Mouse (Mus musculus) layer of hippocampus, postnatal 25 days (tissue): Measurements from ENCODE around the gene Samd13. TPM values are rescaled to one million over a fixed set of nuclear protein-coding genes. Genes with fewer than 3 reads are reported as not detected.

ENCODE experiments used
- DNase-seq, 2 experiments: peaks; one replicate each; pipeline ENCODE4 v3.0.0; 2022; ENCODE audit warnings: mixed read lengths in 2 of 2, low spot score in 1 of 2; ENCODE audit errors: extremely low spot score in 1 of 2
- total RNA-seq, 2 experiments: library from RNA; stranded (reverse); gene quantifications; 2 replicates each; pipeline ENCODE4 v1.2.3; 2021

Samd13 gene
- total RNA-seq = not detected

GRCm38 (mm10) chr3:146684811-146685675 is at the start of gene Samd13:
Samd13 (minus strand) TSS chr3:146685592.
- DNase-seq = peak; percentile 40 to 59

- DNase-seq = no peak
Measured at GRCm38 (mm10) chr3:146731499-146731898, 46.1 kb upstream of the Samd13 start.

GRCm38 (mm10) chr3:146723037-146723436 is 37.6 kb upstream of the Samd13 start:
- no peak for DNase-seq

GRCm38 (mm10) chr3:146719696-146720095 is 34.3 kb upstream of the Samd13 start:
- DNase-seq = no peak

- no peak for DNase-seq
Measured at GRCm38 (mm10) chr3:146718251-146718650, 32.9 kb upstream of the Samd13 start.

- DNase-seq = no peak
Measured at GRCm38 (mm10) chr3:146712305-146712704, 26.9 kb upstream of the Samd13 start.

GRCm38 (mm10) chr3:146711559-146711958 is 26.2 kb upstream of the Samd13 start:
- DNase-seq = no peak

- no peak for DNase-seq
Measured at GRCm38 (mm10) chr3:146711084-146711483, 25.7 kb upstream of the Samd13 start.

- no peak for DNase-seq
Measured at GRCm38 (mm10) chr3:146709086-146709485, 23.7 kb upstream of the Samd13 start.

GRCm38 (mm10) chr3:146708381-146708780 is 23.0 kb upstream of the Samd13 start:
- no peak for DNase-seq

- no peak for DNase-seq
Measured at GRCm38 (mm10) chr3:146704099-146704498, 18.7 kb upstream of the Samd13 start.

GRCm38 (mm10) chr3:146700051-146700450 is 14.7 kb upstream of the Samd13 start:
- DNase-seq = no peak

- no peak for DNase-seq
Measured at GRCm38 (mm10) chr3:146698982-146699381, 13.6 kb upstream of the Samd13 start.

- DNase-seq = no peak
Measured at GRCm38 (mm10) chr3:146692547-146692946, 7.2 kb upstream of the Samd13 start.

- DNase-seq = no peak
Measured at GRCm38 (mm10) chr3:146687121-146687725, 1.8 kb upstream of the Samd13 start.

GRCm38 (mm10) chr3:146686428-146686827 is 1.0 kb upstream of the Samd13 start:
- DNase-seq = no peak

- DNase-seq = no peak
Measured at GRCm38 (mm10) chr3:146683095-146683494, 2.3 kb downstream of the Samd13 start.

- DNase-seq = peak; percentile 31 to 62
Measured at GRCm38 (mm10) chr3:146682140-146682651, 3.2 kb downstream of the Samd13 start.

- DNase-seq = no peak
Measured at GRCm38 (mm10) chr3:146681696-146682095, 3.7 kb downstream of the Samd13 start.

- no peak for DNase-seq
Measured at GRCm38 (mm10) chr3:146680625-146681024, 4.8 kb downstream of the Samd13 start.

GRCm38 (mm10) chr3:146679646-146680045 is 5.7 kb downstream of the Samd13 start:
- no peak for DNase-seq

- no peak for DNase-seq
Measured at GRCm38 (mm10) chr3:146676193-146676592, 9.2 kb downstream of the Samd13 start.
